Mouse (Mus musculus): ENCODE data around the gene Olfr524.

Olfr524 gene

DNA sequence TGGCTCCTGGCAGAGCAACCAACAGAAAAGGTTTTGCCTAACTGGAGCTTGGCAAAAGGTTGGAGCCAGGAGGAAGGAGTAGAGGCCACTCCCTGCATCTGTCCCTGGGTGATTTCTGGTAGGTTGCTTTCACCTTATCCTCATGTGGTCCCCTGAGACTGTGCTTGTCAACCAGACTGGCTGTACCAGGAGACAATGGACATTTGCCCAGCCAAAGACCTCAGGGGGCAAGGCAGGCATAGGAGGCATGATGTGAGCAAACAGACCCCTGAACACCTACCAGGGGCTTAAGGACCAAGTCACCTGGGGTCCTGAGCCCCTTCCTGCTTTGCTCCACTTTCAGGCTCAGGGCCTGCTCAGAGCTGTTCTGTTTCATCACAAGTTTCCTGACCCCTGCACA is at the start of gene Olfr524:
Gene Olfr524, minus strand, starts transcription at position 101 of the 400 bp plus-strand sequence.
- DNase-seq (ENCODE audit: low spot score), result no peak

DNA sequence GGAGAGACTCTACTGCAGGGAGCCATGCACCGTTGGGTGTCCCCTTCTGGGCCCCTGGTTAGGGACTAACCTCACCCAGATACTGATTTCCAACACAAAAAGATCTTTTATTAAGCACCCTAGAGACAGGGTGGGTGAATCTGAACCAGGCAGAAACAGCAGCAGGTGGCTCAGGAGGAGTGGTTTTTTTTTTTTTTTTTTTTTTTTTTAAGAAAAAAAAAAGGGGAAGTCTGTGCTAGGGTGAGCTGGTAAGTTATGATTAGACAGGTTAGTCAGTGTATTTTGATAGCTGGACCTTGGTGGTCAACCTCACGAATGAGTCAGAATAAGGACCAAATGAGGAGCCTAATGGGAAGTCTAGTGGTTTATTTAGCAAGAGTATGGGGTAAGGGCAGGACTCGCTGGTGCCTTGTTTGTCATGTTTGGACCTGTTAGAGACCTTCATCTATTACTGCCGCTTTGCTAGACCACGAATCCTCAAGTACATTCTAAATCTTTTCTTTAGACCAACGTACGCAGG is 48.1 kb upstream of the Olfr524 start:
- no peak for DNase-seq (ENCODE audit: low spot score)

DNA sequence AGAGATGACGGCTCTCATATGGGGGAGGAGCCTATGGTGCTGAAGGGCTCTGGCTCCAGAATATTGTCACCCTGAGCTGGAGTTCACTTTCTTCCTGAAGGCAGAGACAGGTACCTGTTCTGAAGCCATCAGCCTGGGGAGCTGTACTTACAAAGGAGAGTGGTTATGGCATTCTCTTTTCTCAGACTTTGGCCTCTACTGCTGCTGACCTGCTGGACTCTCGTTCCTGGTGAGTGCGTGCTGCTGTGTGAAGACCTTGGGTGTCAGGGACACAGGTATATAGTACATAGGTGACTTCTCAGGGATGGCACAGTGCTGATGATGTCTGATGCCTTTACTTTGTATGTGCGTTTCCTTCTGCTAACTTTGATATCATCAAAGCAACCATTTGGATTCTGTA is 41.5 kb upstream of the Olfr524 start, which contains the start of gene 5830411N06Rik:
Gene 5830411N06Rik, plus strand, starts transcription at position 69 of the 400 bp plus-strand sequence.
- DNase-seq (ENCODE audit: low spot score), result no peak

DNA sequence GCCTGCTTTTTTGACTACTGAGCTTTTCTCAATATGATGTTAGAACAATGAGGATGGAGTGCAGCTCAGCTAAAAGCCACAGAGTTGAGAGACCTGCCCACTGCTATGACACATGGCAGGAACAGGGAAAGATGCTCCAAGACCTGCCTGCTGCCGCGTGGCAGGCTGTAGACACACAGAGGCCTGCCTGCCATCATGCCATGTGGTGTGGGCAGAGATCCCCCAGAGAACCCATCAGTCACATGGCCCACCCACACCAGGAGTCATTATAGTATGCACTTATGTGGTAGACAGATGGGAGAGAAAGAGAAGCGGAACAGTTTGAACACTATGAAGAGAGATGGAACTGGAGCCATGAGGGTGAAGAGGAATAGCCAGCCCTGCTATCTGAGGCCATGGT is 27.9 kb upstream of the Olfr524 start:
- no peak for DNase-seq (ENCODE audit: low spot score)

DNA sequence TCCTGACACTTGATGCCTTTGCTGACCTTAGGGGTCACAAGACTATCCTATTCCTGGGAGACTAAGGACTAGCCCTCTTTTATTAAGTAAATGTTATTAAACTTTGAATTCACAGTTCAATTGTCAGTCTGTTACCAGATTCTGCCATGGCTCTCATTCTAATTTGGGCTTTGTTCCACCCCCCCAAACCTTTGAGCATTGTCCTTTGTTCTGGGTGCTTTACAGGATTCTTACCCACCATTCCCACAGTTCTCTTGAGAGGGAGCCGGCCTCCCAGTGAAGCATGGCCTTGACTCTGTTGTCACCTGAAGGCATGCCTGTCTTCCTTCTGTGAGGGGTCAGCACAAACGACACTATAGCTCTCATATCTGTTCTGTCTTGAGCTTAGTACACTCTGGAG is 25.3 kb upstream of the Olfr524 start:
- no peak for DNase-seq (ENCODE audit: low spot score)

DNA sequence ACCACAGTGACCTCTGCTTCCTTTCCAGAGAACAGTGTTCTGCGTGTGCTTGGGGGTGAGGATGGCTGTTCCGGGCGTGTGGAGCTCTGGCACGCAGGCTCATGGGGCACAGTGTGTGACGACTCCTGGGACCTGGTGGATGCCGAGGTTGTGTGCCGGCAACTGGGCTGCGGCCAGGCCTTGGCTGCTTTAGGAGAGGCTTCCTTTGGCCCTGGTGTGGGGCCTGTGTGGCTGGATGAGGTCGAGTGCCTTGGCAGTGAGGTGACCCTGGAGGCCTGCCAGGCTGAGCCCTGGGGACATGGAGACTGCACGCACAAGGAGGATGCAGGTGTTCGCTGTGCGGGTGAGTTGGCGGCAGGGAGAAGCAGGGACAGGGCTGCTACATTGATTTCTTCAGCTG is 22.7 kb upstream of the Olfr524 start:
- no peak for DNase-seq (ENCODE audit: low spot score)

DNA sequence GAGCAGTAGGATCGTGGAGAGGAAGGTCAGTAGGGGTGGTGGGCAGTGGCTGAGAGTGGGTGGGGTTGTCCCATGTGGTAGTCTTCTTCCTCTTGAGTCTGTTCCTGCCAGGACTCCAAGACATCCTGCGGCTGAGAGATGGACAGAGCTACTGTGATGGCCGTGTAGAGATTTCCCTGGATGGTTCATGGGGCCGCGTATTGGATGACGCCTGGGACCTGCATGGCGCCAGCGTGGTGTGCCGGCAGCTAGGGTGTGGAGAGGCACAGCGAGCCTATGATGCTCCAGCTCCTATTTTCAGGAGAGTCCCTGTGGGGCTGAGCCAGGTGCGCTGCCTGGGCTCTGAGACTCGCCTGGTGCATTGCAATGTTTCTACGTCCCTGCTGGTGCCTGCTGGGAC is 18.4 kb upstream of the Olfr524 start:
- DNase-seq (ENCODE audit: low spot score), result no peak

DNA sequence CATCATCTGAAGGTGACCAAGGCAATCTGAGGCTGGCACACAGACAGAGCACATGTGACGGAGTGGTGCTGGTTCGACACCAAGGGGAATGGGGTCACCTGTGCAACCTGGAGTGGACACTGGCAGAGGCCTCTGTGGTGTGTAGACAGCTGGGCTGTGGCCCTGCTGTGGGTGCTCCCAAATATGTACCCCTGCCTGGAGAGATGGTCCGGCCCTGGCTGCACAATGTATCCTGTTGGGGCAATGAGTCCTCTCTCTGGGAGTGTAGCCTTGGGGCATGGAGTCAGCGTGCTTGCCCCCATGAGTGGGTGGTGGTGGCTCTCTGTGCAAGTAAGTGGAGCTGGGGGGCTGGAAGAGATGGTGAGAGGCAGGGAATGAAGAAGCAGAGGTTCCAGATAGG is 14.6 kb upstream of the Olfr524 start:
- no peak for DNase-seq (ENCODE audit: low spot score)

DNA sequence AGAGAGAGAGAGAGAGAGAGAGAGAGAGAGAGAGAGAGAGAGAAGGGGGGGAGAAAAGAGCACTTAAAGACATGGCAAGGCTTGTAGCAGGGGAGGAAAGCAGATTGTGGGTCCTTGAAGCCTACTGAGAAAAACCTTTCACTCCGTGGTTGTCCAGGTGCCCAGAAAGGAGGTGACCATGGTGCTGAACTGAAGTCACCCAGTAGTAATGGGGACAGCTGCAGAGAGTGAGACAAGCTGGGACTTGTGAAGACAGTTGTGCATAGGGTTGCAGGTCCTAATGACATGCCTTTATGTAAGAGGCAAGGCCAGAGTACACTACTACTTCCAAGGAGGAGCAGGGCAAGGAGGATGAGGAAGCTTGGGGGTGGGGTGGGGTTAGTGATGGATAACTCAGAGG is 13.5 kb upstream of the Olfr524 start:
- DNase-seq (ENCODE audit: low spot score), result no peak

DNA sequence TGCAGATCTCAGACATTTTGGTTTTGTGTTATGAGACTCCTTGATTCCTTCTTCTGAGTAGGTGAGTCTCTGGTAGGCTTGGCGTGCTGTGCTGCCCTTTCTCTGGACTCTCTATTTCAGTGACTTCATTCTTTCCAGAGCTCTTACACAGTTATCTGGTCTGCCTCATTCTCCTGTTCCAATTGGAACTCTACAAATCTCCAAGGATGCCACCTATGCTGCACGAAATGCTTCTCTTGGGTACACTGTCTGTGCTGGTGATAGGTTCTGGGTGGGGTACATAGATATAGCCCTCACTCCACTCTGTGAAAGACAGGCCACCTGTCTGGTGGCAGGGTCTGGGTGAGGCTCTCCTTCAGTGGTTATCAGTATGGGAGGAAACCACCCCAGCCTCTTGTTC is 12.2 kb upstream of the Olfr524 start, which contains the start of gene Cd163l1:
Gene Cd163l1, plus strand, starts transcription at position 301 of the 400 bp plus-strand sequence.
- DNase-seq (ENCODE audit: low spot score), result no peak

DNA sequence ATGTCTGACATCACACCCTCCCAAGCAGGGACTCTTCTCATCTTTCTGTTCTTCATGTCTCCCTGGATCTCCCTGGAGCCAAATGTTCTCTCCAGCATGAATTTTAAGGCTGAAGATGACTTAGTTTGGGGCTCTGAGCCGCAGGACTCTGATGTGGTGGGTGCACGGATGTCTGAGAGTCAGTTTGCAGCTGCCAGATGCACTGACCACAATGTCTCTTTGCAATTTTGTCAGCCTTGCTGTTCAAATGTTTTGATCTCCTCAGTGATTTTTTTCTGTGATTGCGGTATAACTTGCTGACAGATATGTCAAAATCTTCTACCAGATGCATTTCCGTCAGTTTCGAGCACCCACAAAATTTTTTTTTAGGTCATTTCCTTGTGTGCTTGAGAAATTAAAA is 8.1 kb upstream of the Olfr524 start:
- no peak for DNase-seq (ENCODE audit: low spot score)

DNA sequence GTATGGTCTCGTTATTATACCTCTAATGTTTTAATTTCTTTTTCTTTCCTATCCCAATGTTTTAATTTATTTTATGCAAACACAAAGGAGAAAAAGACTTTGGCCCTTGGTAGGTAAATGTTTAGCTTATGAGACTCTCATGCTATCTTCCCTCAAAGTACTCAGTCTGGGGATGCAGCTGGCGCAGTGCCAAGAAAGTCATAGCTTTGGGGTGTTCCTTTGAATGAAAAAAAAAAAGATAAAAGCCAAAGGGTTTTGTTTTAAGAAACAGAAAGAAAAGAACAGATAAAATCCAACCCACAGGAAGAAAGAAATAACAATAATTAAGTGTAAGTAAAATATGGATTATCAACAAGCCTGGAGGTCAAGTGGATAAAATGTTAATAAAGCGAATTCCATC is 2.9 kb upstream of the Olfr524 start:
- DNase-seq (ENCODE audit: low spot score), result no peak

DNA sequence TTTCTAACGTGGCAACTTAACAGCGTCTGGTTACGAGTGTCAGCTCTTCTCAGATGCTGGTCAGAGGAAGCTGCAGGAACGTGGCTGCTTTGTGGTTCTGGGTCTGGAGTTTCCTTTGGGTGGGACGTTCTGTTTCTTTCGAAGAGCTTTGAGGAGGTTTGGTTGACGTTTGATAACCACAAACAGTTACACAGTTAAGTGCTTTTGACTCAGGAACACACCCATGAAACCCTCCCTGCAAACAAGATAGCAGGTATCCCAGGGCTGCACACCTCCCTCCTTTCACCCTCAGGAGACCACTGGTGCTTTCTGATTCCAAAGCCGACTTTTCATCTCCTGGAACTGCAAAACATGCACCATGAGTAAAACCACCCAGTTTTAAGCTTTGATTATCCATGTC is 2.4 kb upstream of the Olfr524 start:
- DNase-seq (ENCODE audit: low spot score), result no peak

DNA sequence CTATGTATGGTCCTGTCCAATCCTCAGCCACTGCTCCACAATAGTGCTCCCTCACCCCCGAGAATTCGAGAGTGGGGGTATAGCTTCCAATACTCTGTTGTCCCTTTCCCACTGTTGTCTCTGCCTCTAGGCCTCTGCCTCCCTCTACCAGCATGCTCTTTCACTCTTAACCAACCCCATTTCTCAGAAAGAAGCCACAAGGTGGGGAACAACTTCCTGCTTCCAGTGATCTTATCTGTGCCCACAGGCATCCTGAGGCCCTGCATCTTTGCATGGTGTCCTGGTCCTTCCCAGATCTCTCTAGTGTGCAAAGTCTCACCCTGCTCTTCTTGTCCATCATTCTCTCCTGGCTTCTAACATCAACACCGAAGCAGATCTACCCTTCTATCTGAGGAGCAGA is 1.1 kb upstream of the Olfr524 start:
- DNase-seq (ENCODE audit: low spot score), result no peak

DNA sequence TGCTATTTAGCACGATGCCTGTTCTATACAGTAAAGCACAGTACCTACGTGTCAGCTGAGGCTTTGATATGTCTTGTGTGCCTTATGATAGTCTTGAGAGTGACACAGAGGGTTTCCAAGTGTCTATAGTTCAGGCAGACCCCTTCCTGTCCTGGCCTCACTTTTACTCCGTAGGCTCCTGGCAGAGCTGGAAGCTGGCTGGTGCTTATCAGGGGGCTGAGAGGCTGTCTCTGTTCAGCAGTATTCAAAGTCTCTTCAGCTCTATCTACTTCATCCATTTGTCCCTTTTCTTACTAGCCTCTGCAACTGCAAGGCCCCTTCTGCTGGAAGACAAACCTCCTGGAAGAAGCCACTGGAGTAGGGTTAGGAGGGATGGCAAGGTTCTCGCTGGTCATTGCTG is 4.7 kb downstream of the Olfr524 start:
- no peak for DNase-seq (ENCODE audit: low spot score)

DNA sequence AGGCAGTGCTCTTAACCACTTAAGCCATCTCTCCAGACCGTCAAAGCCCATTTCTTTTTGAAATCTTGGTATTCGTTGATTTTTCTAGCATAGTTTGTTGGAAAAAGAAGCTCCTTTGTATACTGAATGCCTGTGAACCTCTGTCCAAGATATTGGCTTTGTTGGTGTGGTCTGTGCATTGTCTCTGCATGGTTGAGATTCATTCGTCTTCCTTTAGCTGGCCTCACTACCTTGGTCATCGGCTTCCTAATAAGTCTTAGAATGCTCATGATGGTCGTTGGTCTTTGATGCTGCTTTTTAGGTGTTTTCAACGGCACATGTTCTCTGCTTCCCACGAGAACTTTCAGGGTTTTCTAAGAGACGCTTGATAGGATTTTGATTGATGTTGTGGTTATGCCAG is 9.8 kb downstream of the Olfr524 start:
- no peak for DNase-seq (ENCODE audit: low spot score)

DNA sequence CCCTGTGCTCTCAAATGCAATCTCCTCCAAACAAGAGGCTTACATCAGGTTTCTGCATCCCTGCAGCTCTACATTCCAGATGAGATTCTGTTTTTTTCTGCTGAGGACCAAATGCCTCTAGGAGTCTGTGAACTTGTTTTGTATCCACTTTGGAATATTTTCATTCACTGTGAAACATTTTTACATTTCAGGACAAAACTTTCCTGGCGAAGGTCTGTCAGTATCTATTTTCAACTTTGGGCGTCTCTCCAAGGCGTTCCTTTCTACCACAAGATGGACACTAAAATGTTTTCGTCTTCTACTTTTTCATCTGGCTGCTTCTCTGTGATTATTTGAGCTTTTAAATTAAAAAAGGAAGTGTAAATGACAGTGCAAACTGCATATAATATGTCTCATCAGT is 11.7 kb downstream of the Olfr524 start:
- DNase-seq (ENCODE audit: low spot score), result no peak

DNA sequence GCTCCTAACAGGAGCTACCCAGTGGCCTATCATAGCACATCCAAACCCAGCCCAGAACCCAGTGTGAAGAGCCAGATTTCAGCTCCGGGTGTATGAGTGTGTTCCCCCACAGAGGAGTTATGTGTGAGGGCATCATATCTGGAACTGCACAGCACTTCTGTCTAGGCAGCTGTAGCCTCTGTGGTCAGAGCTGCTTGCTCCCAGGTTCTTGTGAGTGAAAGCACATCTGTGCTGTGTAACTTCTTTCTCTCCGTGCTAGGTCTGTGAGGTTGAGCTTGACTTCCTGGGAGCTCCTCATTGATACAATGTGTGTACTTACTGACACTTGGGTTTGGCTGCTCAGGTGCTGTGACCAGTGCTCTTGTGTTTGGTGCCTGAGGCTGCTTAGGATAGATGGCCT is 12.9 kb downstream of the Olfr524 start:
- DNase-seq (ENCODE audit: low spot score), result no peak

DNA sequence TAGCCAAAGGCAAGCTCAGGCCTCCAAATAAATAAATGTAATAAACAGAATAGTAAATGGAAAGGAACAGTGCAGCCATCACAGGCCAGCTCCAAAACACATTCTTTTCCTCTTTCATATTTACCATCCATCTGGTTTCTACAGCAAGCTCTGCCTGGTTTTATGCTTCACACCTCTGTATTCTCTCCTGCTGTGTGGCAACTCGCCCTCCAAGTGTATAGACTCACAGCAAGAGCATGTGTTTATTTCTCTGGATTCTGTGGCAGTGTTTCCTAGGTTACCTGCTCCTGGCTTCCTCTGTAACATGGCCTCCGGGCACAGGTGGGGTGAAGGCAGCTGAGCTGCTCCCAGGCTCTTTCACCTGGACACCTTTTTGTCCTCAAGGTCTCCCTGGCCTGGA is 13.3 kb downstream of the Olfr524 start:
- DNase-seq (ENCODE audit: low spot score), result no peak

DNA sequence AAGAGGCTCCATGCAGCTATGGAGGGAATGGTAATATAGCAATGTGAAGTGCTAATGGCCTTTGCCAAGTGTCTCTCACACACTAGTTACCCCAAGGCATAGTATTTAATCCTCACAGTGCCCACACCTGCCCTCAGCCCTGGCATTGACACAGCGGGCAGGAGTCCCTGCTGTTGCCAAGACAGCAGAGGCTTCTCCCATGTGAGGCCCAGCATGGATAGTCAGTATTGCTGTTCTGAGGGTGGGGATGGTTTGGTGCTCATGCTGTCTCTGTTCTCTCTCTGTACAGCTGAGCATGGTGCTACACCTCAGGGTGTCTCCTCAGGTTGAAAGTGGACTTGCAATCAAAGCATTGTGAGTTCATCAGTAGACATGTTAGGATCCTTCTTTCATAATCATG is 15.3 kb downstream of the Olfr524 start:
- DNase-seq (ENCODE audit: low spot score), result no peak

DNA sequence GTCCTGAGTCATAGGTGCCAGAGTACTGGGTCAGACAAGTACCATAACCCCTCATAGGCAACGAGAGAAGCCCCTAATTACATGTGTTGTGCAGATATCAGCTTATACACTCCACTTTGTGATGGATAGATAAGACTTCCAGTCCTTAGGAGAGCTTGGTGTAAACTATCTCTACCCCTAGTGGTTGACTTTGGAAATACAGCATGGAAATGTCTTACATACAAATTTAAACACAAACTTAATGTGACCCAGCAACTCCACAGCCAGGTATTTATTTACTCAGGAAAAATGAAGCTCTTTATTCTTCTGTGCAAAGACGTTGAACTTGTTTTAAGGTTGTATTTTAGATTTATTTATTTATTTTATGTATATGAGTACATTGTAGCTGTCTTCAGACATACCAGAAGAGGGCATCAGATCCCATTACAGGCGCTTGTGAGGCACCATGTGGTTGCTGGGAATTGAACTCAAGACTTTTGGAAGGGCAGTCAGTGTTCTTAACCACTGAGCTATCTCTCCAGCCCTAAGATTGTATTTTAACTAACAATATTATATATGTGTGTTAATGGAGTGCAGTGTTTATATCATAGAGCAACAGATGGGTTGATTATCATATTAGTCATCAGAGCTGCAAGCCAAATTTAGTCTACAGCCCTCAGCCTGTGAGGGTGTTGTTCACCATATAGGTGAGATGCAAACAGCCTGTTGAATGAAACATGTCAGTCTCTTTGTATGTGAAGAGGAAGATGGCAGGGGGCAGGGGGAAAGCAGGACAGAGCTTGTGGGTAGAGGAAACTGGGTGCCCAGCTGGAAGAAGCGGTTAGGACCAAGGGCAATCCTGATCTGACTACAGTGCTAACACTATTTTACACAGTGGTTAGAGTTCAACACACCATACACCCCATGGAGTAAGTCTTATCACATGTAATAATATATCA is 17.1 kb downstream of the Olfr524 start:
- DNase-seq (ENCODE audit: low spot score), result no peak

DNA sequence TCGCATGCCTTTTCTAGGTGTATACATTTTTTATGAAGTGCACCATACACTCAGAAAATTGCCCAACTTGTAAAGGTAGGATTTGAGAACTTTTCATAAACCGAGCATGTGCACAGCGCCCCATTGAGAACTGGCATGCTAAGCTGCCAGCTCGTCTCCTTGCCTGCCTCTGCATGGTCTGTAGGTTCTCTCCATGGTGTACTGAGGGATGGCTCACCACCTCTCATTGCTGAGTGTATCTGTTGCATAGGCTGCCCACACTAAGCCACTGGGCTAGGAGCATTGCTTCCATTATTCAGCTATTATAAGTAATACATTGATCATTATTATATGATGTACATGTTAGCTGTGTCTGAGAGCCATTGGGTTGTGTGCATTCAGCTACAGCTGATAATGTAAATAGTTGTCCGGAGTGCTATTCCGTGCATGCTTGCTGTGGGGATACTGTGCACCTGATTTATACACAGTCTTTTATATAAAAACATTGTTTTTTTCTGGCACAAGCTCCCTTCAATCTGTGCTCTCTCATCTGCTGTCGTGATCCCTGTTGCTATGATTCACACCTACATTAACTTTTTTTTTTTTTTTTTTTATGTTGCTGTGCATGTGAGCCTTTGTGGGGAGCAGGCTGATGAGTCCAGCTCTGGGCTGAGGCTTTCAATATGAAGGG is 17.9 kb downstream of the Olfr524 start:
- no peak for DNase-seq (ENCODE audit: low spot score)

All from testis, postnatal 10 days (tissue).